Mouse (Mus musculus) bone marrow, adult 2 months (tissue): ENCODE data around the gene Tulp3.

Experiments used
- CTCF ChIP-seq: fragments of 200-500 bp; IDR thresholded peaks from 2 replicates; pipeline ENCODE4 v1.5.1; 2011; ENCODE audit warnings: low read length, control low read depth; ENCODE audit not compliant: control insufficient read depth, insufficient read depth
- POLR2A ChIP-seq: fragments of 200-500 bp; IDR thresholded peaks from 2 replicates; pipeline ENCODE4 v1.6.1; 2011; ENCODE audit warnings: low read depth, mild to moderate bottlenecking, control low read depth, low read length, borderline replicate concordance; ENCODE audit not compliant: control insufficient read depth

DNA sequence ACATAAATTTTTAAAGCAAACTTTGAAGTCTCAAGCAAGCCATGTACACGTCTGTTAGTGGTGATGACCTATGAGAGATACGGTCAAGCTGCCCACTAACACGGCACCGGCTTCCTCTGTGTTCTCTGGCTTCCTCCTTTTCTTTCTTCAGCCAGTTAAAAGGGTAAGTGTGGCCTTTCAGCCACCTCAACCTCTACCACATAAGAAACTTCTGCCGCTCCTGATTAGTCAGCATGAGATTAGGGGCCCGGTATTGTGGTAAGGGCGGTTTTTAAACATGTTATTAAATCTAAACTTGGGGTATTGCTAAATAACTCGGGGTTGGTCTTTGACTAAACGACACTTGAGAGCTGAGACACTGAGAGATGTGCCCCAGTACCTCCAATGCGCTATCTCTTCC lies 10.0 kb downstream of the Tulp3 start:
- TF ChIP-seq CTCF (no peak), POLR2A (no peak)
